Mouse (Mus musculus): ENCODE measurements at regions not wholly inside any gene's neighbourhood (a gene's known extent, or its start where the extent isn't known, plus 50 kb on each side); places are given as distances from the start of the nearest gene placed in this dataset.

- no peak overlapping the region for H3ac ChIP-seq (ENCODE audit: control insufficient read depth, insufficient read length)
- H3K27me3 ChIP-seq (ENCODE audit: control insufficient read depth, insufficient read depth, insufficient read length), result no peaks in the 10 kb centered on the region
- H3K4me2 ChIP-seq (ENCODE audit: low read depth), result no peak overlapping the region
- H3K79me2 ChIP-seq (ENCODE audit: control insufficient read depth, insufficient read depth), result no peaks in the 10 kb centered on the region
- TF ChIP-seq MAX (IDR thresholded peaks at IDR 0.05; ENCODE audit: low read depth) (no peak), POLR2AphosphoS2 (IDR thresholded peaks at IDR 0.05; ENCODE audit: insufficient read length, low read depth) (no peak), SRF (IDR thresholded peaks at IDR 0.05; ENCODE audit: control insufficient read depth, insufficient read length, low read depth) (no peak), E2F4 (IDR thresholded peaks at IDR 0.05; ENCODE audit: insufficient read depth) (no peak), MYOG (IDR thresholded peaks at IDR 0.05; ENCODE audit: control insufficient read depth in 1 of 3, insufficient read depth in 1 of 3, insufficient read length in 2 of 3, low read depth in 2 of 3) (no peak), POLR2A (IDR thresholded peaks at IDR 0.05; ENCODE audit: insufficient read length, low read depth) (no peak), USF1 (IDR thresholded peaks at IDR 0.05; ENCODE audit: low read depth) (no peak), TCF3 (IDR thresholded peaks at IDR 0.05; ENCODE audit: insufficient read length, low read depth) (no peak), MYOD1 (IDR thresholded peaks at IDR 0.05; ENCODE audit: control insufficient read depth in 1 of 3, insufficient read length in 2 of 3, low read depth in 2 of 3) (no peak), TCF12 (IDR thresholded peaks at IDR 0.05; ENCODE audit: insufficient read depth, poor library complexity, severe bottlenecking) (no peak), CEBPB (IDR thresholded peaks at IDR 0.05; ENCODE audit: insufficient read depth, poor library complexity, severe bottlenecking) (no peak), REST (IDR thresholded peaks at IDR 0.05; ENCODE audit: insufficient read depth, insufficient read length) (no peak)
- H3K36me3 ChIP-seq (ENCODE audit: control insufficient read depth, insufficient read depth), result no peaks in the 10 kb centered on the region
- H3K4me3 ChIP-seq, result no peak overlapping the region
Observed at GRCm38 (mm10) chr7:89088141-89088540, 315.9 kb downstream of the Tmem135 start.

DNA sequence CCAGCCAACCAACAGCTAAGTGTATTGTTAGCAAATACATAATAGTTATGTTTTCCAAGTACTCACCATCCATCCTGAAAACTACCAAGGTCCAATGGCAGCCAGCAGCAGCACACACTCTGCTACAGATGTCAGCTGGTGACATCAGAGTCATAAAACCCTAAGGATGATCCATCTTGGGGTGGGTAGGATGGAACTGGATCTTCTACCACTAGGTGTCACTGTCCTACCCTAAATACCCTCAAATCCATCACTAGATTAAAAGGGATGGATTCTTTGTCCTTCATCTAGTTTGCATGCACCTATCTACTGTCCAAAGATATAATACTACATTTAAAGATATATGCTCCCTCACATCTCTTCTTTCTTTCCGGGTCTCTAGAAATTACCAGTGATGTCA lies 317.7 kb downstream of the Tmem135 start:
- Histone ChIP-seq H3K4me2 (ENCODE audit: low read depth) (no peak overlapping the region), H3K36me3 (ENCODE audit: control insufficient read depth, insufficient read depth) (no peaks in the 10 kb centered on the region), H3ac (ENCODE audit: control insufficient read depth, insufficient read length) (no peak overlapping the region), H3K27me3 (ENCODE audit: control insufficient read depth, insufficient read depth, insufficient read length) (no peaks in the 10 kb centered on the region), H3K79me2 (ENCODE audit: control insufficient read depth, insufficient read depth) (no peaks in the 10 kb centered on the region), H3K4me3 (no peak overlapping the region)
- TF ChIP-seq TCF12 (IDR thresholded peaks at IDR 0.05; ENCODE audit: insufficient read depth, poor library complexity, severe bottlenecking) (no peak), REST (IDR thresholded peaks at IDR 0.05; ENCODE audit: insufficient read depth, insufficient read length) (no peak), SRF (IDR thresholded peaks at IDR 0.05; ENCODE audit: control insufficient read depth, insufficient read length, low read depth) (no peak), TCF3 (IDR thresholded peaks at IDR 0.05; ENCODE audit: insufficient read length, low read depth) (no peak), MAX (IDR thresholded peaks at IDR 0.05; ENCODE audit: low read depth) (no peak), E2F4 (IDR thresholded peaks at IDR 0.05; ENCODE audit: insufficient read depth) (no peak), CEBPB (IDR thresholded peaks at IDR 0.05; ENCODE audit: insufficient read depth, poor library complexity, severe bottlenecking) (peak; percentile 39; the same call in 1 of the 2 replicates)

- Histone ChIP-seq H3K79me2 (ENCODE audit: control insufficient read depth, insufficient read depth) (no peaks in the 10 kb centered on the region), H3K36me3 (ENCODE audit: control insufficient read depth, insufficient read depth) (no peaks in the 10 kb centered on the region), H3K4me3 (no peak overlapping the region), H3K4me2 (ENCODE audit: low read depth) (no peak overlapping the region), H3ac (ENCODE audit: control insufficient read depth, insufficient read length) (no peak overlapping the region), H3K27me3 (ENCODE audit: control insufficient read depth, insufficient read depth, insufficient read length) (no peaks in the 10 kb centered on the region)
- TF ChIP-seq REST (IDR thresholded peaks at IDR 0.05; ENCODE audit: insufficient read depth, insufficient read length) (no peak), MAX (IDR thresholded peaks at IDR 0.05; ENCODE audit: low read depth) (no peak), USF1 (IDR thresholded peaks at IDR 0.05; ENCODE audit: low read depth) (no peak), MYOG (IDR thresholded peaks at IDR 0.05; ENCODE audit: control insufficient read depth in 1 of 3, insufficient read depth in 1 of 3, insufficient read length in 2 of 3, low read depth in 2 of 3) (no peak), MYOD1 (IDR thresholded peaks at IDR 0.05; ENCODE audit: control insufficient read depth in 1 of 3, insufficient read length in 2 of 3, low read depth in 2 of 3) (no peak), CEBPB (IDR thresholded peaks at IDR 0.05; ENCODE audit: insufficient read depth, poor library complexity, severe bottlenecking) (no peak), POLR2AphosphoS2 (IDR thresholded peaks at IDR 0.05; ENCODE audit: insufficient read length, low read depth) (no peak)
Observed at GRCm38 (mm10) chr7:89073939-89074690, 329.9 kb downstream of the Tmem135 start.

DNA sequence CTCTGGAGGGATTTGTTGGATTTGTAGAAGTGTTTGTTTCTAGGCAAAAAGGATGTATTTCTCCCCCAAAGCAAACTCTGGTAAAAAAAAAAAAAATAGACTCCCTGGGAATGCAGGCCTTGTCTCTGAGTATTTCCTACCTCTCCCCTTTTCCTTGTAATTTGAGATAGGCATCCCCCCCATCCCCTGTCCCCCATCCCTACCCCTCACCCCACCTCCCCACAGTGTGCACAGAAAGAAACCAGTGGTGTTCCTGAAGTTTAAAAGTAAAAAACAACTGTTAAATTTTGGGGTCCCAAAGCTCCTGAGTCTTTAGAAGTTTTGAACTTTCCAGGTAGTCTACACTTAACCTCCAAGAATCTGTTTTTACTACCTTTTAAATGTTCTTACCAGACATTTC lies 334.0 kb downstream of the Tmem135 start:
- no peaks in the 10 kb centered on the region for H3K79me2 ChIP-seq (ENCODE audit: control insufficient read depth, insufficient read depth)
- no peak overlapping the region for H3K4me2 ChIP-seq (ENCODE audit: low read depth)
- no peaks in the 10 kb centered on the region for H3K36me3 ChIP-seq (ENCODE audit: control insufficient read depth, insufficient read depth)
- TF ChIP-seq REST (IDR thresholded peaks at IDR 0.05; ENCODE audit: insufficient read depth, insufficient read length) (no peak), CEBPB (IDR thresholded peaks at IDR 0.05; ENCODE audit: insufficient read depth, poor library complexity, severe bottlenecking) (no peak), TCF12 (IDR thresholded peaks at IDR 0.05; ENCODE audit: insufficient read depth, poor library complexity, severe bottlenecking) (no peak), SRF (IDR thresholded peaks at IDR 0.05; ENCODE audit: control insufficient read depth, insufficient read length, low read depth) (no peak), MAX (IDR thresholded peaks at IDR 0.05; ENCODE audit: low read depth) (no peak), POLR2A (IDR thresholded peaks at IDR 0.05; ENCODE audit: insufficient read length, low read depth) (no peak), TCF3 (IDR thresholded peaks at IDR 0.05; ENCODE audit: insufficient read length, low read depth) (no peak), E2F4 (IDR thresholded peaks at IDR 0.05; ENCODE audit: insufficient read depth) (no peak), MYOD1 (IDR thresholded peaks at IDR 0.05; ENCODE audit: control insufficient read depth in 1 of 3, insufficient read length in 2 of 3, low read depth in 2 of 3) (no peak), USF1 (IDR thresholded peaks at IDR 0.05; ENCODE audit: low read depth) (no peak)
- H3K4me3 ChIP-seq, result no peak overlapping the region
- H3K27me3 ChIP-seq (ENCODE audit: control insufficient read depth, insufficient read depth, insufficient read length), result no peaks in the 10 kb centered on the region
- no peak overlapping the region for H3ac ChIP-seq (ENCODE audit: control insufficient read depth, insufficient read length)

- Histone ChIP-seq H3ac (ENCODE audit: control insufficient read depth, insufficient read length) (no peak overlapping the region), H3K36me3 (ENCODE audit: control insufficient read depth, insufficient read depth) (no peaks in the 10 kb centered on the region), H3K27me3 (ENCODE audit: control insufficient read depth, insufficient read depth, insufficient read length) (no peaks in the 10 kb centered on the region), H3K79me2 (ENCODE audit: control insufficient read depth, insufficient read depth) (no peaks in the 10 kb centered on the region), H3K4me3 (no peak overlapping the region), H3K4me2 (ENCODE audit: low read depth) (no peak overlapping the region)
- TF ChIP-seq MYOD1 (IDR thresholded peaks at IDR 0.05; ENCODE audit: control insufficient read depth in 1 of 3, insufficient read length in 2 of 3, low read depth in 2 of 3) (no peak), POLR2AphosphoS2 (IDR thresholded peaks at IDR 0.05; ENCODE audit: insufficient read length, low read depth) (no peak), REST (IDR thresholded peaks at IDR 0.05; ENCODE audit: insufficient read depth, insufficient read length) (no peak), USF1 (IDR thresholded peaks at IDR 0.05; ENCODE audit: low read depth) (no peak), TCF3 (IDR thresholded peaks at IDR 0.05; ENCODE audit: insufficient read length, low read depth) (no peak), SRF (IDR thresholded peaks at IDR 0.05; ENCODE audit: control insufficient read depth, insufficient read length, low read depth) (no peak), CEBPB (IDR thresholded peaks at IDR 0.05; ENCODE audit: insufficient read depth, poor library complexity, severe bottlenecking) (no peak), MAX (IDR thresholded peaks at IDR 0.05; ENCODE audit: low read depth) (no peak), MYOG (IDR thresholded peaks at IDR 0.05; ENCODE audit: control insufficient read depth in 1 of 3, insufficient read depth in 1 of 3, insufficient read length in 2 of 3, low read depth in 2 of 3) (no peak), E2F4 (IDR thresholded peaks at IDR 0.05; ENCODE audit: insufficient read depth) (no peak), POLR2A (IDR thresholded peaks at IDR 0.05; ENCODE audit: insufficient read length, low read depth) (no peak), TCF12 (IDR thresholded peaks at IDR 0.05; ENCODE audit: insufficient read depth, poor library complexity, severe bottlenecking) (no peak)
Observed at GRCm38 (mm10) chr7:89064462-89064861, 339.6 kb downstream of the Tmem135 start.

Measured in myocyte (in vitro differentiated cells).